Mouse (Mus musculus): Measurements from ENCODE around the gene Six6.

DNA sequence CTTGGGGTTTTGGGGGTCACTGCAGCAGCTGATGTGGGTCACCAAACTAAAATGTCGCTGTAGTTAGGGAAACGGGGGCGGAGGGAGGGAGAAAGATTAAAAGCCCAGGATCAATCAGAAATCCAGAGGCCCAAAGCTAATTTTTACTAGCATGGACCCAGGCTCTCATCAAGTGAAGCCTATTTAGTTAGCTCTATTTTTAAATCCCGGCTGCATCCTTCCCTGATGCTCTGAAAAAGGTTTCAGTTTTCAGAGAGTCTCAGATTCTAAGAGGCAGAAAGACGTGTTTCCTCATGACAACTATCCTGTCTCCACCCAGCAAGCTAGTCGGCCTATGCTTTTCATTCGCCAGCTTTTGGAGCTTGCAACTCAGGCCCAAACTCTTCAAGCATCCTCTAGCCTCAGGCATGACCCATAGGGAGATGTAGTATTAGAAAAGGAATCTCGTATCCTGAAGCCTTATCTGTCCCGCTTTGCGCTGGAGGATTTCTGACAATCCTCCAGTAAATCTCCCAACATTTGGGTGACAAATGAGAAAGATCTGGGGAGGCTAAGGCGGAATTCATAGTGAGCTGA, 1.2 kb downstream of the Six6 start:
- TF ChIP-seq POLR2A (IDR thresholded peaks at IDR 0.05; ENCODE audit: borderline replicate concordance, extremely low read depth, insufficient read depth, insufficient read length, poor library complexity, severe bottlenecking) (no peak), CTCF (IDR thresholded peaks at IDR 0.05; ENCODE audit: borderline replicate concordance, extremely low read depth, insufficient read depth, insufficient read length) (no peak)
